Mouse (Mus musculus) spleen, postnatal 10 days (tissue): ENCODE results near the gene Tmem135.

ENCODE experiments used
- DNase-seq, 2 experiments: peaks; one replicate each; pipeline ENCODE4 v3.0.0; 2021 to 2022; ENCODE audit warnings: low spot score in 2 of 2

Gene Tmem135

GRCm38 (mm10) chr7:89418127-89418653 lies 14.2 kb upstream of the Tmem135 start:
- DNase-seq: no peak

GRCm38 (mm10) chr7:89417707-89418106 lies 13.7 kb upstream of the Tmem135 start:
- DNase-seq: no peak

GRCm38 (mm10) chr7:89416027-89416426 lies 12.0 kb upstream of the Tmem135 start:
- DNase-seq: no peak

GRCm38 (mm10) chr7:89412094-89412493 lies 8.1 kb upstream of the Tmem135 start:
- DNase-seq: no peak

GRCm38 (mm10) chr7:89411346-89411745 lies 7.3 kb upstream of the Tmem135 start:
- DNase-seq: no peak

GRCm38 (mm10) chr7:89410294-89410693 lies 6.3 kb upstream of the Tmem135 start:
- no peak for DNase-seq

- no peak for DNase-seq
Measured at GRCm38 (mm10) chr7:89407006-89407940, 3.3 kb upstream of the Tmem135 start.

GRCm38 (mm10) chr7:89406011-89406410 lies 2.0 kb upstream of the Tmem135 start:
- DNase-seq: no peak

- DNase-seq: peak in 1 of 2 experiments; percentile 24
Measured at GRCm38 (mm10) chr7:89404734-89405440, 865 bp upstream of the Tmem135 start.

- DNase-seq: peak; percentile 4 to 36
Measured at GRCm38 (mm10) chr7:89403053-89403972, 709 bp downstream of the Tmem135 start.

GRCm38 (mm10) chr7:89401936-89402335 lies 2.1 kb downstream of the Tmem135 start:
- no peak for DNase-seq

GRCm38 (mm10) chr7:89401136-89401858 lies 2.7 kb downstream of the Tmem135 start:
- no peak for DNase-seq

- DNase-seq: no peak
Measured at GRCm38 (mm10) chr7:89400721-89401120, 3.3 kb downstream of the Tmem135 start.

- no peak for DNase-seq
Measured at GRCm38 (mm10) chr7:89397837-89398534, 6.0 kb downstream of the Tmem135 start.

- DNase-seq: no peak
Measured at GRCm38 (mm10) chr7:89396386-89396785, 7.6 kb downstream of the Tmem135 start.

- no peak for DNase-seq
Measured at GRCm38 (mm10) chr7:89395399-89395798, 8.6 kb downstream of the Tmem135 start.

GRCm38 (mm10) chr7:89392825-89393224 lies 11.2 kb downstream of the Tmem135 start:
- no peak for DNase-seq

- DNase-seq: no peak
Measured at GRCm38 (mm10) chr7:89392388-89392787, 11.6 kb downstream of the Tmem135 start.

GRCm38 (mm10) chr7:89391831-89392230 lies 12.2 kb downstream of the Tmem135 start:
- DNase-seq: no peak

GRCm38 (mm10) chr7:89391281-89391680 lies 12.7 kb downstream of the Tmem135 start:
- DNase-seq: no peak
